Mouse (Mus musculus) heart, postnatal 10 days (tissue): ENCODE measurements around the gene Bcat1. TPM values are rescaled to one million over a fixed set of nuclear protein-coding genes. Genes with fewer than 3 reads are reported as not detected.

Experiments
- DNase-seq, 2 experiments: peaks; one replicate each; pipeline ENCODE4 v3.0.0; 2021
- intact Hi-C: fragments of 180-260 bp; cut with DNase I; formaldehyde crosslinking; loops from one replicate; pipeline ENCODE4 v1.15.1; 2025
- total RNA-seq, 2 experiments: library from RNA; stranded (reverse); gene quantifications; 2 replicates each; pipeline ENCODE4 v1.2.3; 2021

The Bcat1 gene
- total RNA-seq, 2 experiments from 2014 or later = 3.0 to 4.0 TPM

- intact Hi-C loops = loop anchor here (5.0 to 10.0 kb wide), 2 partner anchors 1354 to 1747 kb away; no protein-coding TSS in a partner anchor
- peak in 1 of 2 experiments; percentile 4 for DNase-seq
Measured at GRCm38 (mm10) chr6:144961253-144962012, 114.6 kb downstream of the Bcat1 start.

DNA sequence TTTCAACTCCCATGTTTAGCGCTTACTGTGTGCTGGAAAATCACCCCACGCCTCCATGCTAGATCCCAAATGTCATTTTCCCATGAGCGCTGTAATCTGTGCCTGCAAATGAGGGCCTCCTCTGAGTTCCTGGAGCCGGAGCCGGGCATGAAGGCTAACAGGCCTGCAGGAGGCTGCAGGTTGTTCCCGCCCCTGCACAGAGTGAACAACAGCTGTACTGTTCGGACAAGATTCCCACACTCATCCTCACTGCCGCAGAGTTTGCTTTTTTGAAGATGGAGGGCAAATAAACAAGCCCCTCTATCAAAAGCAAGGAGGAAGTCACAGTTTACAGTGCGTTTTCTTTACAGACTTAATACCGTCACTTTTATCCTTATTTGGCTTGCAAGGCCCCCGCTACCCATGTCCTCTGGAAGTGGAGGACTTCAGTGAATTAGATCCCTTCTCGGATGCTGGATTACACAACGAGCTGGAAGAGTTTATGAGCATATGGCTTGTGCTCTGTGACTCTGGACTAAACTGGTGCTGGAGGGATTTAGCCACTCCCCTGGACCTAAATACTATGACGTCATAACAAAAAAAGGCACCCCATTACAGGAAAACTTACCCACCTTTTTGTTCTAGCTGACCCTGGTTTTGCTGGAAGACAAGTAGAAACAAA lies 120.0 kb downstream of the Bcat1 start:
- no peak for DNase-seq
- intact Hi-C loops = no loop called here

- DNase-seq = no peak
- intact Hi-C loops = no loop called here
Measured at GRCm38 (mm10) chr6:144952885-144953284, 123.1 kb downstream of the Bcat1 start.

DNA sequence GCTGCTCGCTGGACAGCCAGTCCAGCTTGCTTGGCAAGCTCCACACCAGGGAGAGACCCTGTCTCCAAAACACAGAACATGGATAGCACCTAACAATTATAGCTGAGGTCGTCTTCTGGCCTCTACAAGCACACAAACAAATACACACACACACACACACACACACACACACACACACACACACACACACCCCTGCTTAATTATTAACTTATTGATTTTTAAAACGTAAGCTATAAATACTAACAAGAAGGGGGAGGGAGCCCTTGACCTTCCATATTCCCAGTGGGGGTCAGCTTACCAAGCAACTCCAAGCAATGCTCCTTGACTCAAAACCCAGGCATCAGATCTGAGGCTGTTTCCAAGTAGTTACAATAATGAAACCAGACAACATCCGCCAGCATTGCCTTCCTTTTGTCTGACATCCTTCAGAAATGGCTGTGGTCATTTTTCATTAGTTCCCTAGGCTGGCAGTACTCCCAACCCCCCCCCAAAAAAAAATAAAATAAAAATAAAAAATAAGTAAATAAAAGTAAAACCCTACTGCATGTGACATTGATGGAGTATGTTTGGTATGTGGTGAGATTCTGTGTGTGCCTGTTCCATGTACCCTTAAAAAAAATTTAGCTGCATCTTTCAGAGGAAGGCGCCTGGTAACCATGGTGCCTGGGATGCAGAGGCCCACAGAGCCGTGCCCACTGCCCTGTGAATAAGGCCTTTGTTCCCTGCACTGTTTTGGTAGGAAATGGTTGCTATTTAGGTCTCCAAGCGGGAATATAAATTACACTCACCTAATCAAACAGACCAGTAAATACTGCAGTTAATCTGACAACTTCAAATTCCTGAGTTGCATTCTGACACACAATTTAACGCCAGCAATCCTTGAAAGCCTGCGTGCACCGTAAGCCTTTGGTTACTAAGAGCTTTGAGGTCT lies 131.3 kb downstream of the Bcat1 start:
- intact Hi-C loops = no loop called here
- no peak for DNase-seq

Other genes with a start within 250 kb of the Bcat1 start
- 1 to 10 TPM; 1.7 to 2.1 TPM for gene Lrmp, start 39.5 kb upstream of the Bcat1 start, total RNA-seq
- under 1 TPM; 0.40 to 0.77 TPM for gene Casc1, start 134.8 kb upstream of the Bcat1 start, total RNA-seq
- gene Etfrf1, start 134.9 kb upstream of the Bcat1 start, total RNA-seq = 10 to 100 TPM; 84.5 to 98.7 TPM
- gene Kras, start 174.1 kb upstream of the Bcat1 start, total RNA-seq = 10 to 100 TPM; 45.9 to 48.4 TPM